Mouse (Mus musculus): ENCODE measurements around the gene Grid1.

- TF ChIP-seq CTCF (IDR thresholded peaks at IDR 0.05; ENCODE audit: borderline replicate concordance, insufficient read depth, low read length): no peak
- TF ChIP-seq POLR2A (IDR thresholded peaks at IDR 0.05; ENCODE audit: low read depth, low read length): no peak
Measured at GRCm38 (mm10) chr14:35374374-35374773, 554.5 kb downstream of the Grid1 start.

Measured in embryonic fibroblast, embryonic 13.5 days (primary cell).